Comparison of ENCODE assay signal across 9 mouse cellular contexts in genomic region chr16:32232050-32232449, GRCm38 (mm10). TPM values are rescaled to one million over a fixed set of nuclear protein-coding genes. Genes with fewer than 3 reads are reported as not detected.
A peak's percentile ranks its signal among the peaks of the same experiment; 100 is the strongest.
DNase-seq lines count a peak whose midpoint lies in the region; ATAC-seq lines count a peak whose summit lies in the region.
"Had no signal": no experiment of that assay in that cellular context is flagged by ENCODE, and none has a peak within 500 bp of the region (broad histone marks: within the 10 kb centered on the region; RNA-seq: fewer than 3 reads in every experiment).

No protein-coding gene starts in this region.

- peak; percentile 57 for ATAC-seq in megakaryocyte progenitor cell, adult 5-6 weeks (replicated peaks; ENCODE audit: poor library complexity)

- DNase-seq in adipocyte (ENCODE audit: low spot score): peak; percentile 83
- DNase-seq in adrenal gland, postnatal 10 days: peak; percentile 64
- peak; percentile 19 for DNase-seq in brain, adult 2 months (ENCODE audit: low read depth, low spot score)
- peak; percentile 34 for DNase-seq in heart, adult 8-10 months (ENCODE audit: low spot score)
- peak; percentile 31 for DNase-seq in heart, postnatal 4 days

RNA-seq across cellular contexts. Expression of gene Fbxo45, which starts 14.9 kb away (rescaled TPM):
- total RNA-seq in adrenal gland, postnatal 10 days (2021): 10 to 100 TPM; 18.2 to 20.0 TPM
- 10 to 100 TPM; 11.4 to 14.0 (median 13.2) TPM for total RNA-seq in heart, adult 8-10 months (2022)
- total RNA-seq in heart, postnatal 4 days (2021): 10 to 100 TPM; 16.6 to 18.4 TPM
- 16.3 and 16.5 TPM in 2 replicates for total RNA-seq in megakaryocyte progenitor cell, adult 5-6 weeks (2015)
- total RNA-seq in megakaryocyte progenitor cell, adult 5-6 weeks (2017): 19.7 and 22.8 TPM in 2 replicates

RNA-seq across cellular contexts. Expression of gene Wdr53, which starts 15.0 kb away (rescaled TPM):
- total RNA-seq in adrenal gland, postnatal 10 days (2021): 10 to 100 TPM; 12.3 to 13.9 TPM
- 1 to 10 TPM; 3.8 to 8.3 (median 7.3) TPM for total RNA-seq in heart, adult 8-10 months (2022)
- 1 to 10 TPM; 8.0 to 8.5 TPM for total RNA-seq in heart, postnatal 4 days (2021)
- total RNA-seq in megakaryocyte progenitor cell, adult 5-6 weeks (2015): 9.5 and 9.9 TPM in 2 replicates
- total RNA-seq in megakaryocyte progenitor cell, adult 5-6 weeks (2017): 19.6 and 21.6 TPM in 2 replicates

RNA-seq across cellular contexts. Expression of gene Smco1, which starts 39.2 kb away (rescaled TPM):
- total RNA-seq in adrenal gland, postnatal 10 days (2021): under 1 TPM; 0.18 to 0.97 TPM
- total RNA-seq in heart, adult 8-10 months (2022): 10 to 100 TPM; 21.6 to 33.8 (median 27.9) TPM
- 1 to 10 TPM; 2.1 to 2.9 TPM for total RNA-seq in heart, postnatal 4 days (2021)
- total RNA-seq in megakaryocyte progenitor cell, adult 5-6 weeks (2015): not detected in 2 replicates
- not detected in 2 replicates for total RNA-seq in megakaryocyte progenitor cell, adult 5-6 weeks (2017)
- total RNA-seq: G1E had no signal

RNA-seq across cellular contexts. Expression of gene Rnf168, which starts 45.2 kb away (rescaled TPM):
- total RNA-seq in adrenal gland, postnatal 10 days (2021): 10 to 100 TPM; 20.6 to 21.3 TPM
- total RNA-seq in heart, adult 8-10 months (2022): 10 to 100 TPM; 11.3 to 15.3 (median 12.1) TPM
- total RNA-seq in heart, postnatal 4 days (2021): 10 to 100 TPM; 22.2 to 23.6 TPM
- total RNA-seq in megakaryocyte progenitor cell, adult 5-6 weeks (2015): 17.1 and 18.2 TPM in 2 replicates
- total RNA-seq in megakaryocyte progenitor cell, adult 5-6 weeks (2017): 58.3 and 65.7 TPM in 2 replicates

RNA-seq across cellular contexts. Expression of gene Bex6, which starts 52.4 kb away (rescaled TPM):
- not detected for total RNA-seq in adrenal gland, postnatal 10 days (2021)
- total RNA-seq in heart, adult 8-10 months (2022): not detected
- total RNA-seq in heart, postnatal 4 days (2021): not detected
- 103 and 110 TPM in 2 replicates for total RNA-seq in megakaryocyte progenitor cell, adult 5-6 weeks (2015)
- total RNA-seq in megakaryocyte progenitor cell, adult 5-6 weeks (2017): 81.8 and 101 TPM in 2 replicates
- total RNA-seq: G1E; gastrocnemius, postnatal 4 days; heart, postnatal 36 days had no signal

Comparison
In these comparisons a context has a peak if more than half of its experiments do, and no peak if none do; other contexts are left out.
1. Peak in every context shown above with its lines: DNase-seq and ATAC-seq.
2. RNA of gene Smco1, which starts 39.2 kb away (total RNA-seq): 21.6 to 33.8 TPM in heart, adult 8-10 months; 2.1 to 2.9 TPM in heart, postnatal 4 days, 0.18 to 0.97 TPM in adrenal gland, postnatal 10 days and not detected in megakaryocyte progenitor cell, adult 5-6 weeks; every median in the first group is over 4 times any median in the second.
3. DNase-seq: peak in every context shown above with its lines; median percentile 83 in adipocyte; 64 in adrenal gland, postnatal 10 days; 34 in heart, adult 8-10 months; 31 in heart, postnatal 4 days; 19 in brain, adult 2 months.